Mouse (Mus musculus): Measurements from ENCODE around the gene Mvp.
A peak's percentile ranks its signal among the peaks of the same experiment; 100 is the strongest.

Gene Mvp

DNA sequence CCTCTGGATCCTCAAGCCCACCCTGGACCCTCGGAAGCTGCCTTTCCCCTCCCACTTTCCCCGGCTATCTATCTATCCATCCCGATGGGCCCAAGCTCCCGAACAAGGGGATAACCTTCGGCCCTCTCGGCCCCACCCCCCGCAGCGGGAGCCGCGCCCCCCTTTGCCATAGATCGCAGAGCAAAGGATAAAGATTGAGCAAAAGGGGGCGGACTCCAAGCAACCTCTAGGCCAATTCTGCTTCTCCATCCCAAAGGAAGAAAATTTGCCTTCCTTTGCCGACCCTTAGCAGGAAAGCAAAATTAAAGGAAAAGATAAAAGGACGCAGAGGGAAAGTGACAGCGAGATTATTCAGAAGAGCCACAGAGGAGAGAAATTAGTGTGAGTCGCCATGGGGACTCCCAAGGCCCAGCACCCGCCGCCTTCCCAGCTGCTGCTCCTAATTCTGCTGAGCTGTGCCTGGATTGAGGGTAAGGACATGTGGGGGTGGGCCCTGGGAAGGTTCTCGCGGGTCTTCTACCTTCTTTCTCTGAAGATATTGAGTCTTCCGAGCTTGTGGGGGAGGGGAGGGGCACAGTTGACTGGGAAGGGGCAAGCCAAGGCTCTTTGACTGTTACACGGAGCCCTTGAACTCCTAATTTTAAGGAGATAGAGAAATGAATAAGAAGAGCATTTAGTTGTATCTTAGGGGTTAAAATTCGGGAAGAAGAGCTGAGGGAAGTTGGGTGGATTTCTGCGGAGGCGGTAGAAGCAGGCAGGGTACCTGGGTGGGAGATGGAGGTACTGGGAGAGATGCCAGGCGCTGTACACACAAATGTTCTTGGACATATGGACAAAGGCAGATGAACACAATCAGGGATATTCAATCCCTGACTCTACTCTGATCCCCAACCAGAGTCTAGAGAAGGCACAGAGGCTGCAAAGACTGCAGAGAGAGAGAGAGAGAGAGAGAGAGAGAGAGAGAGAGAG is 63.5 kb downstream of the Mvp start:
- DNase-seq (ENCODE audit: low read depth, low spot score) = no peak

GRCm38 (mm10) chr7:126949793-126950646 is 64.4 kb downstream of the Mvp start, which contains the start of gene Sez6l2:
Sez6l2 (plus strand) TSS chr7:126950563.
- peak; percentile 90 for DNase-seq (ENCODE audit: low read depth, low spot score)

GRCm38 (mm10) chr7:126949403-126949792 is 65.0 kb downstream of the Mvp start, which contains the start of gene Asphd1:
Asphd1 (minus strand) TSS chr7:126949582.
- DNase-seq (ENCODE audit: low read depth, low spot score) = no peak

- no peak for DNase-seq (ENCODE audit: low read depth, low spot score)
Observed at GRCm38 (mm10) chr7:126948626-126949025, 65.8 kb downstream of the Mvp start.

GRCm38 (mm10) chr7:126946530-126946929 is 67.9 kb downstream of the Mvp start:
- DNase-seq (ENCODE audit: low read depth, low spot score) = peak; percentile 77

DNA sequence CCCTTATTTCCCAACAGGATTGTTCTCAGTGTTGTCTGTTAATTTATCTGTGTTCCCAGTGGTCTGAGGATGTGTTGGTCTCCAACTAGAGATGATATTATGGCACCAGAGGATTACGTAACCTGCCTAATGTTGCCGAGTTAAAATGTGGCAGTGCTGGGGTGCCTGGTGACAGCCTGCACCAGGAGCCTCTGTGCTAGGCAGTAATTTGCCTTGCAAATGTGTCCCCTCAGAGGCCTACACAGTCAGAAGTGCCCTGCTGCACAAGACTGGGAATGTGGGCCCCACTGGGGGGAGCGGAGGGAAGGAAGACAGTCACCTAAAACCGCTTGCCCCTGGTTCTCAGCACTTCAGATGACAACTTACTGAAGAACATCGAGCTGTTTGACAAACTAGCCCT is 72.6 kb downstream of the Mvp start:
- no peak for DNase-seq (ENCODE audit: low read depth, low spot score)

DNA sequence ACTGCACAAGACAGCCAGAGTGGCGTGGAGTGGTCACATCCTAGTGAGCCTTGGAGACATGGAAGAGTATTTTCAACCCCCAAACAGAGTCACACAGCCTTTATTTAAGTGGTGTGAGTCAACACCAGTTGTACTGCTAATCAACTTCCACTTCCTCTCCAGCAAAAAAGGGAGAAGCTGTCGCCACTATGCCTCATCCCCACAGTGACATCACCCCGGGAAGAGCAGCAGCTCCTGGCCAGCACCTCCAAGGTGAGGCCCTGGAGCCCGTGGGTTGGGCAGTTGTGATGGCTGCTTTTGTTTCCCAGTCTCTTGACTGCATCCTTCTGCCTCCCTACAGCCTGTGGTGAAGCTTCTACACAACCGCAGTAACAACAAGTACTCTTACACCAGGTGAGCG is 73.2 kb downstream of the Mvp start:
- no peak for DNase-seq (ENCODE audit: low read depth, low spot score)
